Mouse (Mus musculus): ENCODE data around the gene Prima1. TPM values are rescaled to one million over a fixed set of nuclear protein-coding genes. Genes with fewer than 3 reads are reported as not detected.

Prima1 gene
- total RNA-seq (2022), result 10 to 100 TPM in 3 of 4 experiments, 1 to 10 TPM in 1; 6.5 to 25.9 (median 14.7) TPM

DNA sequence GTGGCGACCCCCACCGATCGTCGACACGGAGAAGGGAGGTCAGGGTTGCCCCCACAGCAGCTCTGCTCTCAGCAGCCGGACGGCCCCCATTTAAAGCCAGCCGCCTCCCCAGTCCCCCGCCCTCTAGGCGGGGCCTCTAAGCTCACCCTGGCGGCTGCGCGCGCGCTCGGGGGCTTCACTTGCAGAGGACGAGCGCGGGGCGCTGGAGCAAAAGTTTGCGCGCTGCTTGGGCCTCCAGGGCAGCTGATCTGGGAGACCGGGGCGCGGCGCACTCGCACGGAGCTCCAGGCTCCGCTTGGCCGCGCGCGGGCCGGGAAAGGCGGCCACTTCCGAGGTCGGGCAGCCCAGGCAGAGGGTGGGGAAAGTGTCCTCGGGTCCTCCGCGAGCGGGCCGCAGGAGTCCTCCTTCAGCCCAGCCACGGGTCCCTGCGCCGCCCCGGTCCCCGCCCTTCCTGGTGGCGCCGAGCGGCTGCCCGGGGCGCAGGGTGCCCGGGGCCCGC, at the start of gene Prima1:
TSS of gene Prima1 (minus strand) at position 68 of the 499 bp plus-strand sequence.
- DNase-seq (ENCODE audit: low spot score in 2 of 2), result peak; percentile 54 to 68

- DNase-seq (ENCODE audit: low spot score in 2 of 2), result no peak
These were observed 45.3 kb upstream of the Prima1 start for GRCm38 (mm10) chr12:103287276-103287675.

GRCm38 (mm10) chr12:103283411-103283810, 41.5 kb upstream of the Prima1 start:
- DNase-seq (ENCODE audit: low spot score in 2 of 2), result peak; percentile 56 to 70

GRCm38 (mm10) chr12:103282936-103283335, 41.0 kb upstream of the Prima1 start:
- DNase-seq (ENCODE audit: low spot score in 2 of 2), result no peak

- DNase-seq (ENCODE audit: low spot score in 2 of 2), result peak; percentile 54 to 66
These were observed 40.0 kb upstream of the Prima1 start for GRCm38 (mm10) chr12:103281912-103282311.

DNA sequence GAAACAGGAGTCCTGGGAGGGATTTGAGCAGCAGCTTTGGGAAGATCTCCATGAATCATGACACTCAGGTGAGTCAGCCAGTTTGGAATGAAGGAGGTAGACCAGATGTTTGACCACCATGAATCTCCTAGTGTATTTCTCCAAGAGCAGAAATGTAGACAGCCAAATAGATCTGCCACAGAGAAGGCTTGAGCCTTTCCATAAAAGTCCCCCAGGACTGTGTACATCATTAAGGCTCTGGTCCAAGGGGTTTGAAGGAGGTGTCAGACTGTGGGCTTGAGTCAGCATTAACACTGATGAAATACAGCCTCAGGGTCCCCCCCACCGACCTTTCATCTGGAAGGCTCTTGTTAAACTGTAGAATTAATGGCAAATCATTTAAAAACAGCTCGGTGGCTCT, 39.5 kb upstream of the Prima1 start:
- no peak for DNase-seq (ENCODE audit: low spot score in 2 of 2)

GRCm38 (mm10) chr12:103276422-103276821, 34.5 kb upstream of the Prima1 start:
- DNase-seq (ENCODE audit: low spot score in 2 of 2), result no peak

- no peak for DNase-seq (ENCODE audit: low spot score in 2 of 2)
These were observed 31.8 kb upstream of the Prima1 start for GRCm38 (mm10) chr12:103273732-103274131.

DNA sequence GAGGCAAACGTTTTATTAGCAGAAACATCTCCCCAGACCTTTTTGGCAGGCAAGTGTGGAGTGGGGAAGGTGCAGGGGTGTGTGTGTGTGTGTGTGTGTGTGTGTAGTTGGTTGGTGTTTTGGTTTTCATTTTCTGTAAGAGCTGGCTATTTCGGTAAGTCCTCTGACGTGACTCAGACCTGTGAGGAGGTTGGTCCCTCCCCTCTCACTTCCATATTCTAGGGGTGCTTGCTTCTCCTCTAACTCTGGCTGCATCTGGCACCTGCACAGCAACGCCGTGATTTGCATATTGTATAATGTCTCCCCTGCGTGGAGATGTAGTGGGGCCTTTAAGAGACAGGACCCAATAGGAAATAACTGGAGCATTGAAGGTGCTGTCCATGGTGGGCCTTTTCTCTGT, 31.1 kb upstream of the Prima1 start:
- DNase-seq (ENCODE audit: low spot score in 2 of 2), result no peak

GRCm38 (mm10) chr12:103272176-103272575, 30.2 kb upstream of the Prima1 start:
- no peak for DNase-seq (ENCODE audit: low spot score in 2 of 2)

DNA sequence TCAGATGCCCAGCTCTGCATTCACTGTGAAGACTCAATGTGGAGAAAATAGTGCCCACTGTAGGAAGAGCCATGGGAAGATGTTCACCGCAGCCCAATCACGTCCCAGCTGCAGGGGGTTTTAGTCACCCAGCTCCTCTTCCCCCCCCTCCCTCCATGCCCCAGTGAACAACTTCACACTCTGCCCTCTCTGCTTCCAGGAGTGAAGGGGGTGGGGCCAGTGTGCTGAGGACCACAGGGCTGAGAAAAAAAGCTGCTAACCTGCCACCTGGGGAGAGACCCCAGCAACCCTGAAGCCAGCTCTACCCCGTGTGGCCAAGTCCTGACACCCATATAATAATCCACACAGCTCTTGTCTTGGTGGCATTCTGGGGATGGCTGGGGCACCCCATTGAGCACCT, 24.7 kb upstream of the Prima1 start:
- no peak for DNase-seq (ENCODE audit: low spot score in 2 of 2)

- DNase-seq (ENCODE audit: low spot score in 2 of 2), result peak in 1 of 2 experiments; percentile 11
These were observed 20.3 kb upstream of the Prima1 start for GRCm38 (mm10) chr12:103262017-103262865.

DNA sequence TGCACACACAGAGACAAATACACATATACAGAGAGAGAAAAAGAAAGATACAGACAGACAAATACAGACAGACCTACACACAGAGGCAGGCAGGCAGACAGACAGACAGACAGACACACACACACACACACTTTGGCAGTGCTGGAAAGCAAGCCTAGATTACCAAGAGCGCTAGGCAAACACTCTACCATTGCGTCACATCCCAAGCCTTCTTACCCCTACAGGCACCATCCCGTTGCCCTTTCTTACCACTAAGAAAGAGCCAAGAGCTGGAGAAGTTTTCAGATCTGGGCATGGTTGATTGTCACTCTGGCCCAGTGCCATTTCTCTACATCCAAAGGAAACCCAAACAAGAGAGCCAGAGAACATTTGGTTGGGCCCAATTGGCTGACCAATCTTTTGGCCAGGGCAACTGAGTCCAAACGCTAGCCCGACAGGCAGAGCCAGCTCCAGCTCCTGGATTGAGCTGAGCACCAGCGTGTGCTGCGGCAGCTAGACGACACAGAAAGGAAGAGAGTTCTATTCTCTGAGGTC, 11.0 kb upstream of the Prima1 start:
- DNase-seq (ENCODE audit: low spot score in 2 of 2), result no peak

DNA sequence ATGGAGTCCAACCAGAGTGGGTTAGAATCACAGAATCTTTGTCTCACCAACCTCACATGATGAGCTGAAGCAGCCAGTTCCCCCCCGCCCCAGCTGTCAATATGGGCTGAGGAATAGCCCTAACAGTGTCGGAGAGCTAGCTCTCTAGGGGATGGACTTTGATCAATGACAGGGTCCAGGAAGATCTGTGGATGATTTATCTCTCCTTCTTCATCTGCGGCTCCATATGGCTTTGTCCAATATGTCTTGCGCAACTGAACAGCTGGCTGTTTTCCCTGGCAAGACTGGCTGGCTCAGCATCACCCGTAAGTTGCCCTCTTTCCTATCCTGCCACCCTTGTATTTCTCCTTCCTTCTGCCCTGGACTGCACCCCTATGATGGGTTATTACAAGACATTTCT, 9.2 kb upstream of the Prima1 start:
- DNase-seq (ENCODE audit: low spot score in 2 of 2), result no peak

- DNase-seq (ENCODE audit: low spot score in 2 of 2), result no peak
These were observed 8.4 kb upstream of the Prima1 start for GRCm38 (mm10) chr12:103250333-103250732.

GRCm38 (mm10) chr12:103243041-103243440, 1.1 kb upstream of the Prima1 start:
- no peak for DNase-seq (ENCODE audit: low spot score in 2 of 2)

- DNase-seq (ENCODE audit: low spot score in 2 of 2), result peak; percentile 38 to 54
These were observed 658 bp upstream of the Prima1 start for GRCm38 (mm10) chr12:103242591-103243025.

DNA sequence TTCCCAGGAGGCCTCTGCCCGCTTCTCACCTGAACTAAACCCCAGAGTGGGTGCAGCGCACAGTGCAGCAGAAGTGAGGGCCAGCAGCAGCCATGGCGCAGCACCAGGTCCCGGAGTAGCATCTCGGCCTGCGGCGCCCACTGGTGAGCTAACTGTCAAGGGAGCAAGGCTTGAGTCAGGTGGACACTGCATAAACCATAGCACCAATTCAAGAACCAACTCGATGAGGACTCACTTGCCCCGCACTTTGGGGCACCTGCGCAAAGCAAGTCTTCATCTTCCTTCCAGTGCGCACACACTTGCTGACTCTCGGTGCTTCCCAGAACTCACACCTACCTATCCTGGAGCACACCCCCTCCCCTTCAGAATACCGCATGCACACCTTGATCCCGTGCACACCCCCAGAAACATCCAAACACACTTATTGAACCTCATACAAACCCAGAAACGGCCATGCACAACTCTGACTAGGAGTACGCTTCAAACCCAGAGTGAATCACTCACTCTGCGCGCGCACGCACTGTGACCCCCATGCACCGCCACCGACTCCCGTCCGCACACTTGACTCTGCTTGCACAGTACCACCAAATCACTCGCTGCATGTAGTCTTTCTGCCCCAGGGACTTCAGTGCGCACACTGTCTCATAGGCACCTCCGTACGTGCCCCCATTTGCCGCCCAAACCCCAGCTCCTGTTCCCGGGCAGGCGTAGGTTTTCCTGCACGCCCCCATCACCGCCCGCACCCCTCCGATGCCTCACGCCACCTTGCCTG, 453 bp downstream of the Prima1 start:
- no peak for DNase-seq (ENCODE audit: low spot score in 2 of 2)

DNA sequence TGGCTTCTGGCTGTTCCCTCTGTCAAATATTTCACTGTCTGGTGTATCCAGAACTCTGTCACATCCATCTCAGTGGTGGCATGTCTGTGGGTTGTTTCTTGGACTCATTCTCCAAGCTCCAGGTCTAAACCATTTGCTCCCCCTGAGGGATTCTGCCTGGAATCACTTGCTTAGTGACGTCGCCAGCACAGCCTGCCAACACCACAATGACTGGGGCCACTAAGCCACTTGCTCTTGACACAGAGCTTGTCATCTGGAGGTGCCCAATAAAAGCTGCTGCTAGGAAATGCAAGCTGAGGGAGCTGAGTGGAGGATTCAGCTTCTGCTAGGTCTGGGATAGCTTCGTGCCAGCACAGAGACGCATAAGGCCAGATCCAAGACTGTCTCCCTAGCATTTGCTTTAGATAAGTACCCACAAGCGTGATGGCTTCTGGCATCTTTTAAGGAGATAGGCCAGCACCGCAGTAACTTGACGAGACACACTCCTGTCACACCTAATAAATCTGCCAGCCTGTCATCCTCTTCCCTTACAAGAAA, 3.0 kb downstream of the Prima1 start:
- peak in 1 of 2 experiments; percentile 19 for DNase-seq (ENCODE audit: low spot score in 2 of 2)

- no peak for DNase-seq (ENCODE audit: low spot score in 2 of 2)
These were observed 6.1 kb downstream of the Prima1 start for GRCm38 (mm10) chr12:103235856-103236255.

DNA sequence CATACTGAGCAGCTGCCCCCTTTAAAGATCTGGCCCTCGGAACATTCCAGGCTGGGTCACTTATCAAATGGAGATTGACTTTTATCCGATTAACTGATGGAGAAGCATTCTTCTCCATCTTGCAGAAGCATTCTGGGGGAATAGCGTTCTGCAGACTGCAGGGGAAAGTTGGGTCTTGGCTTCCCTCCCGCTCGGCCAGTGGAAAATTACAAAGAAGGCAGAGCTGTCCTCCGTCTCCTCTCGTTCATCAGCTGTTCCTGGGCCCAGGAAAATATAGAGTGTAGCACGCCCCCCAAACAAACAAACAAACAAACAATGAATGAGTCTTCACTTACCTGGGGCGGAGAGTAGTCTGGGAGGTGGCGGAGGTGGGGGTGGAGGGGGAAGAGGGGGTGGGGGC, 6.7 kb downstream of the Prima1 start:
- DNase-seq (ENCODE audit: low spot score in 2 of 2), result no peak

GRCm38 (mm10) chr12:103229058-103229457, 12.9 kb downstream of the Prima1 start:
- DNase-seq (ENCODE audit: low spot score in 2 of 2), result no peak
